Mouse (Mus musculus): Measurements from ENCODE around the gene Hivep3.

The Hivep3 gene

DNA sequence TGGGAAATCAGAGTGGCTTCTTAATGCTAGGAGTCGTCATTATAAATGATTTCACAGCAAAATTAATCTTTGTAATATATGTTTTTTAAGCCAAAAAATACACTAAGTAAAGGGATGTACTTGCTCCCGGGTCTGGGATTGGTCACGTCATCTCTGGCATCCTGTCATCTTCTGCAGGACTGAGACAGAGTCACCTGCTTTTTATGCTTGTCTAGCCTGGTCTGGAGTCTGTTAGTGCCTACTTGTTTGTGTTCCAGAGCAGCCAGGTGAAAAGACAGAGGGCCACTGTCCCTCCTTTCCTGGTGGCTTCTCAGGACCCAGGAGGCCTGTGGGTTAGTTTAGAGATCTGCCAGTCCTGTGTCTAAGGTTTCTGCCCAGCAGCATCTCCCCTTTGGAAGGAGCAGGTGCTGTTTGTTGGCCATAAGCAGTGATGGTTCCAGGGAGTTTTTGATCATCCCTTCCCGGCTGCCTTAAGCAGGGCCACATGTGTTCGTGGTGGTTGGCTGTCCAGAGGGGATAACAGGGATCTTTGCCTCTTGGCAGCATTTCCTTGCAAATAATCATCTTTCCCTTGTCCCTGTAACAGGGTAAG, 245.8 kb downstream of the Hivep3 start:
- DNase-seq (ENCODE audit: low spot score), result no peak

GRCm38 (mm10) chr4:119979918-119980317, 246.3 kb downstream of the Hivep3 start:
- no peak for DNase-seq (ENCODE audit: low spot score)

DNA sequence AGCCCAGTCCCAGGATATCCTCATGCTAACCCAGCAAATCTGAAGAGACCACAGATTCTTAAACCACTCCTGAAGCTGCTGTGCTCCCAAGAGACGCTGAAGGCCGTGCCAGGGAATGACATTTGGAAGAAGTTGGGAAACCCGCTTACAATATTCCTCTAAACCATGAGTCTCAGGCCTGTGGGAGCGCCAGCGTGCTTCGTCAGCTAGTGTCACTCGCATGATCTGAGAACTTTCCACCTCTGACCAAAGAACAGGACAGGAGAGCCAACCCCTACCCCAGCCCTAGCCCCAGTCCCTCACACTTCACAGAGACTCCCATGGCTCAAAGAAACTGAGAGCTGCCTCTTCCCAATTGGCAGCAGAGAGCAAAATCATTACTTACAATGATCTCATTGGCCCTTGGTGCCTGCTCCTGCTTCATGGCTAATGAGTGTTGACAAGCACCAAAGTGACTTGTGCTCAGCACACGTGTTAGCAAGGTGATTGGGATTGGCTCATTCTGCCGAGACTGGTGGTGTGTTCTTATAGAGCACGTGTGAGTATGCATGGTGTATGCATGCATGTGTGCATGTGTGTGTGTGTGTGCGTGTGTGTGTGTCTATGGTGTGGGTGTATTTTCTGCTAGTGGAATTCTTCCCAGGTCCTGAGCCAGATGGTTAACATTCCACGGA, 247.6 kb downstream of the Hivep3 start:
- no peak for DNase-seq (ENCODE audit: low spot score)

DNA sequence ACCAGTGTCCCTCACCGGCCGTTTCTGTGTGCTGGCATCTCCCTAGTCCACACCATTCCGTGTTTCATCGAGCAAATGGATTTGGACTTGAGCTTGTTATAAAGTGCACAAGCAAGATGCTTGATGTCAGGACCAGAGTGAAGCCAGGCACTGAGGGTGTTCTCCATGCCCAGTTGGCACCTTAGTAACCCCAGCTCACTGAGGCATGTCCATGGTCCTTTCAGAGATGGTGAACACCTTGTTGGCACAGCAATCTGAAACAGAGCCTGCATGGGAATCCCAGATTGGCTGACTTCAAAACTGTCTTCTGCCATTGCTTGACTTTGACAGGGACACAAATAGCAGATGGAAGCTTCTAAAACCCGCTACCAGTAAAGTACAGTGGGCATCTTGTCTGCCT, 252.5 kb downstream of the Hivep3 start:
- no peak for DNase-seq (ENCODE audit: low spot score)

GRCm38 (mm10) chr4:119986580-119987291, 253.2 kb downstream of the Hivep3 start:
- no peak for DNase-seq (ENCODE audit: low spot score)

- DNase-seq (ENCODE audit: low spot score), result no peak
Observed at GRCm38 (mm10) chr4:119987376-119988087, 253.9 kb downstream of the Hivep3 start.

GRCm38 (mm10) chr4:119989031-119989693, 255.6 kb downstream of the Hivep3 start:
- DNase-seq (ENCODE audit: low spot score), result no peak

DNA sequence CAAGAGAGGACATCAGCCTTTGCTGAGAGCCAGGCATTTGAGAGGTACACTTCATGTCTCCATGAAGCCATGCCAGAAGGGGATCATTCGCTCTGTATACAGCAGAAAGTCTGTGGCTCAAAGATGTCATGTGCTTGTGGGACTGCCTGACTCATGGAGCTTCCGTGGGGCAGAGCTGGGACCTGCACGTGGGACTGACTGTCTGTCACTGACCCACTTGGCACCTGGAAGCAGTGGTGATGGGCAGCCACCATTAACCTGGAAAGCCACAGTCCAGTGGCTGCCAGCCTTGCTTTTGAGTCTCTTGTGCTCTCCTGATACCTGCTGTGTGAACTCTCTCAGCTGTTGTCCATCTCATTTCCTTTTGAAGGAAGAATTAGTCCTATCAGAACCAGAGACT, 256.8 kb downstream of the Hivep3 start:
- no peak for DNase-seq (ENCODE audit: low spot score)

- DNase-seq (ENCODE audit: low spot score), result no peak
Observed at GRCm38 (mm10) chr4:119990841-119991240, 257.3 kb downstream of the Hivep3 start.

DNA sequence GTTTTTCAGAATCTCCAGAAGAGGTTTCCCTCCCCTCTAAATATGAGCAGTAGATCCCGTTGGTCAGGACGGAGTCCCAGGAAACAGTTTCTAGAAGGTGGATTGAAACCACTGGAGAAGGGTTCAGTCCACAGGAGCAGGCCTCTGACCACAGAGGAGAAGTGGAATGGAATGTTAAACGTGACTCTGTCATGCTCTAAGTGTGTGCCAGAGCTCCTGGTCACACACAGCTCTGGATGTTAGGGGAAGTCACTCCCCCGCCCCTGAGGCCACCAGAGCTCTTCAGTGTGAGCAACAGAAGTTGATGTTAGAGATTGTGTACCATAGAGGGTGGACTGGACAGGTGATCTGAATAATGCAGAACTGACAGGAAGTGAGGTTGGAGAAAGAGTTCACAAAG, 258.2 kb downstream of the Hivep3 start:
- DNase-seq (ENCODE audit: low spot score), result no peak

GRCm38 (mm10) chr4:119996377-119996776, 262.8 kb downstream of the Hivep3 start:
- no peak for DNase-seq (ENCODE audit: low spot score)

GRCm38 (mm10) chr4:119997351-119997750, 263.8 kb downstream of the Hivep3 start:
- DNase-seq (ENCODE audit: low spot score), result no peak

GRCm38 (mm10) chr4:119998911-119999310, 265.3 kb downstream of the Hivep3 start:
- DNase-seq (ENCODE audit: low spot score), result no peak

DNA sequence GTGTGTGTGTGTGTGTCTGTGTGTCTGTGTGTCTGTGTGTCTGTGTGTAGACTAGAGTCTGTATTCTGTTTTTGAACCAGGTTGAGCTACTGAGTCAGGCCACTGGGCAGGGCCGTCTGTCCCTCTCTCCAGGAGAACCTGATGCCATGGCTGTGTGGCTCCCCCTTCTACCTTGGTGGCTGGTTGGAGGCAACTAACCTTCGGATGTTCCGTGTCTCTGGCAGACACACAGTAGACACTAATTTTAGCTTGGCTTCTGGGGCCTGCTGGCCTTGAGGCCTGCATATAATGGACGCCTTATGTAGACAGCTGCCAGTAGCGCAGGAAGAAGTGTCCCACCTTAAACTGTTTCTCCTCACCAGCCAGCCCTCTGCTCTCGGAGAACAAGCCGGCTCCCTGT, 267.3 kb downstream of the Hivep3 start:
- no peak for DNase-seq (ENCODE audit: low spot score)

GRCm38 (mm10) chr4:120003006-120003405, 269.4 kb downstream of the Hivep3 start:
- no peak for DNase-seq (ENCODE audit: low spot score)

- no peak for DNase-seq (ENCODE audit: low spot score)
Observed at GRCm38 (mm10) chr4:120006046-120006445, 272.5 kb downstream of the Hivep3 start.

- no peak for DNase-seq (ENCODE audit: low spot score)
Observed at GRCm38 (mm10) chr4:120007889-120008288, 274.3 kb downstream of the Hivep3 start.

GRCm38 (mm10) chr4:120009151-120009550, 275.6 kb downstream of the Hivep3 start:
- no peak for DNase-seq (ENCODE audit: low spot score)

- DNase-seq (ENCODE audit: low spot score), result no peak
Observed at GRCm38 (mm10) chr4:120011788-120012187, 278.2 kb downstream of the Hivep3 start.

GRCm38 (mm10) chr4:120012891-120013290, 279.3 kb downstream of the Hivep3 start:
- DNase-seq (ENCODE audit: low spot score), result no peak

DNA sequence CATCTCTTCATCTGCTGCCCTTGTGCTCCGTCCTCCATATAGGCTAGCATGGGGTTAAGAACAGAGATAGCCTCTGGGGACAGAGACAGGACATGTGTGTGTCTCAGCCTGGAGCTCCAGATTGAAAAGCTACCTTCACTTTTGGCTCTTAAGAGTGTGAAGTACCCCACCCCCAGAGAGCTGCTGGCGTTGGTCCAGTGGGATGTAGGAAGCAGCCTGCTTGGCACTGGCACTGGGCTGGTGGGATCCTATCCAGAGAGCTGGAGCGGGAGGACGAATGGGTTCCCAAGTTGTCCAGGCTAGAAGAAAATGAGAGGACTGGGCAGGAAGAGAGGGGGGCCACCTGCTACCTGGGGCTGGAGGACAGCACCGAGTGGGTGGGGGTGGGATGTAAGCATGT, 284.8 kb downstream of the Hivep3 start:
- DNase-seq (ENCODE audit: low spot score), result no peak

- DNase-seq (ENCODE audit: low spot score), result no peak
Observed at GRCm38 (mm10) chr4:120022392-120022791, 288.8 kb downstream of the Hivep3 start.

Measured in urinary bladder, postnatal 14 days (tissue).